In genomic region chr14:54893651-54894181, GRCm38 (mm10) we compare ENCODE assay signal across 8 mouse cellular contexts. TPM values are rescaled to one million over a fixed set of nuclear protein-coding genes. Genes with fewer than 3 reads are reported as not detected.
A peak's percentile ranks its signal among the peaks of the same experiment; 100 is the strongest.
DNase-seq lines count a peak whose midpoint lies in the region; ATAC-seq lines count a peak whose summit lies in the region.

No protein-coding gene starts in this region.

- H3K4me2 ChIP-seq in heart, embryonic 14.5 days (ENCODE audit: low read length): peak overlapping the region; percentile 62
- H3K4me2 ChIP-seq in liver, embryonic 13.5 days: peak overlapping the region; percentile 91
- peak overlapping the region; percentile 53 for H3K4me2 ChIP-seq in stomach, embryonic 16.5 days (ENCODE audit: low read depth, low read length)

- peak overlapping the region; percentile 64 to 98 for H3K4me3 ChIP-seq in heart, embryonic 14.5 days (ENCODE audit: control insufficient read depth in 1 of 2, insufficient read depth in 1 of 2, low read depth in 1 of 2, low read length in 2 of 2)
- peak overlapping the region; percentile 90 for H3K4me3 ChIP-seq in liver, embryonic 13.5 days (replicated peaks)
- peak overlapping the region; percentile 89 for H3K4me3 ChIP-seq in stomach, embryonic 16.5 days (replicated peaks; ENCODE audit: low read length)

- peak overlapping the region; percentile 100 for H3K9ac ChIP-seq in heart, embryonic 14.5 days (ENCODE audit: low read length)
- peak overlapping the region; percentile 97 for H3K9ac ChIP-seq in liver, embryonic 13.5 days
- peak overlapping the region; percentile 100 for H3K9ac ChIP-seq in stomach, embryonic 16.5 days (ENCODE audit: low read length)

- ATAC-seq in CD4-positive, CD25-positive, alpha-beta regulatory T cell, adult 4 months: peak; percentile 97
- ATAC-seq in heart, embryonic 14.5 days (ENCODE audit: insufficient number of reproducible peaks, insufficient read depth, low FRiP score, low read depth): peak; percentile 98
- ATAC-seq in liver, embryonic 13.5 days (ENCODE audit: low read depth): peak; percentile 97
- ATAC-seq in stomach, embryonic 16.5 days (ENCODE audit: insufficient read depth, low FRiP score): peak; percentile 99

- WGBS in heart, embryonic 14.5 days: under 1% methylated on average over 34 of the region's 38 CpGs
- WGBS in liver, embryonic 13.5 days (ENCODE audit: insufficient replicate concordance): 1% methylated on average over 38 of the region's 38 CpGs
- under 1% methylated on average over 38 of the region's 38 CpGs for WGBS in stomach, embryonic 16.5 days

- DNase-seq in c-Kit-negative CD71-positive TER-119-positive erythroid progenitor cells, embryonic 14.5 days (ENCODE audit: low read depth, low spot score): peak; percentile 100
- peak; percentile 99 for DNase-seq in fibroblast of lung, adult 2 months (ENCODE audit: low read depth)
- DNase-seq in kidney, postnatal 14 days: peak; percentile 99
- peak; percentile 98 for DNase-seq in liver, embryonic 13.5 days
- peak; percentile 93 for DNase-seq in neural tube, embryonic 10.5 days (ENCODE audit: extremely low spot score, low spot score)

- H3K36me3 ChIP-seq in heart, embryonic 14.5 days (ENCODE audit: control insufficient read depth, insufficient read depth, low read length): peaks cover 35% of the 10 kb centered on the region
- H3K36me3 ChIP-seq in liver, embryonic 13.5 days: peaks cover 33% of the 10 kb centered on the region
- H3K36me3 ChIP-seq in stomach, embryonic 16.5 days (ENCODE audit: control insufficient read depth, insufficient read depth, low read length): peaks cover 17% of the 10 kb centered on the region

- H3K27ac ChIP-seq in heart, embryonic 14.5 days (replicated peaks in 1 of 2; ENCODE audit: control insufficient read depth in 1 of 2, insufficient read depth in 1 of 2, low read depth in 2 of 2, low read length in 2 of 2): peak overlapping the region; percentile 83 to 97
- H3K27ac ChIP-seq in liver, embryonic 13.5 days: peak overlapping the region; percentile 87
- H3K27ac ChIP-seq in stomach, embryonic 16.5 days (ENCODE audit: low read length): peak overlapping the region; percentile 94

- H3K9me3 ChIP-seq in heart, embryonic 14.5 days (ENCODE audit: control insufficient read depth, low read length): no peaks in the 10 kb centered on the region
- no peaks in the 10 kb centered on the region for H3K9me3 ChIP-seq in liver, embryonic 13.5 days (replicated peaks)
- H3K9me3 ChIP-seq in stomach, embryonic 16.5 days (replicated peaks; ENCODE audit: control insufficient read depth, low read length): no peaks in the 10 kb centered on the region

- no peaks in the 10 kb centered on the region for H3K27me3 ChIP-seq in heart, embryonic 14.5 days (ENCODE audit: control insufficient read depth, insufficient read depth, low read length)
- H3K27me3 ChIP-seq in liver, embryonic 13.5 days: no peaks in the 10 kb centered on the region
- H3K27me3 ChIP-seq in stomach, embryonic 16.5 days (ENCODE audit: control insufficient read depth, insufficient read depth, low read length): no peaks in the 10 kb centered on the region

- peaks cover 6 to 25% of the 10 kb centered on the region in 2 experiments for H3K4me1 ChIP-seq in heart, embryonic 14.5 days (ENCODE audit: control insufficient read depth in 2 of 2, insufficient read depth in 2 of 2, low read length in 2 of 2)
- H3K4me1 ChIP-seq in liver, embryonic 13.5 days (replicated peaks): peaks cover 45% of the 10 kb centered on the region
- H3K4me1 ChIP-seq in stomach, embryonic 16.5 days (ENCODE audit: control insufficient read depth, insufficient read depth, low read length): peaks cover 12% of the 10 kb centered on the region; the same call in 1 of the 2 replicates

RNA-seq across cellular contexts. Expression of gene Pabpn1, which starts 1.4 kb away (rescaled TPM):
- polyA plus RNA-seq in CD4-positive, CD25-positive, alpha-beta regulatory T cell, adult 4 months (2017; shearing (Covaris generic)): 10 to 100 TPM; 19.6 to 33.9 TPM
- 80.6 and 83.8 TPM in 2 replicates for polyA plus RNA-seq in heart, embryonic 14.5 days (2014; fragmentation: Nextera tagmentation; extraction: Ambion mirVana)
- 53.9 and 59.1 TPM in 2 replicates for polyA plus RNA-seq in liver, embryonic 13.5 days (2015; fragmentation: Nextera tagmentation; extraction: Ambion mirVana)
- polyA plus RNA-seq in stomach, embryonic 16.5 days (2015; fragmentation: Nextera tagmentation; extraction: Ambion mirVana): 67.8 and 78.6 TPM in 2 replicates

RNA-seq across cellular contexts. Expression of gene Gm20521, which starts 10.5 kb away (rescaled TPM):
- polyA plus RNA-seq in CD4-positive, CD25-positive, alpha-beta regulatory T cell, adult 4 months (2017; shearing (Covaris generic)): not detected
- not detected in 2 replicates for polyA plus RNA-seq in heart, embryonic 14.5 days (2014; fragmentation: Nextera tagmentation; extraction: Ambion mirVana)
- 0.09 TPM in 1 of 2 replicates, not detected in the other for polyA plus RNA-seq in liver, embryonic 13.5 days (2015; fragmentation: Nextera tagmentation; extraction: Ambion mirVana)
- 0.12 TPM in 1 of 2 replicates, not detected in the other for polyA plus RNA-seq in stomach, embryonic 16.5 days (2015; fragmentation: Nextera tagmentation; extraction: Ambion mirVana)

RNA-seq across cellular contexts. Expression of gene Bcl2l2, which starts 10.5 kb away (rescaled TPM):
- polyA plus RNA-seq in CD4-positive, CD25-positive, alpha-beta regulatory T cell, adult 4 months (2017; shearing (Covaris generic)): 1 to 10 TPM; 1.3 to 2.7 TPM
- polyA plus RNA-seq in heart, embryonic 14.5 days (2014; fragmentation: Nextera tagmentation; extraction: Ambion mirVana): 3.0 and 4.3 TPM in 2 replicates
- polyA plus RNA-seq in liver, embryonic 13.5 days (2015; fragmentation: Nextera tagmentation; extraction: Ambion mirVana): 0.57 and 0.62 TPM in 2 replicates
- 4.0 and 4.2 TPM in 2 replicates for polyA plus RNA-seq in stomach, embryonic 16.5 days (2015; fragmentation: Nextera tagmentation; extraction: Ambion mirVana)

RNA-seq across cellular contexts. Expression of gene Ppp1r3e, which starts 16.4 kb away (rescaled TPM):
- 1 to 10 TPM in 1 of 2 experiments, not detected in 1; 1.1 TPM for polyA plus RNA-seq in CD4-positive, CD25-positive, alpha-beta regulatory T cell, adult 4 months (2017; shearing (Covaris generic))
- 1.7 and 1.9 TPM in 2 replicates for polyA plus RNA-seq in heart, embryonic 14.5 days (2014; fragmentation: Nextera tagmentation; extraction: Ambion mirVana)
- 0.41 and 0.50 TPM in 2 replicates for polyA plus RNA-seq in liver, embryonic 13.5 days (2015; fragmentation: Nextera tagmentation; extraction: Ambion mirVana)
- 1.2 TPM in 2 replicates for polyA plus RNA-seq in stomach, embryonic 16.5 days (2015; fragmentation: Nextera tagmentation; extraction: Ambion mirVana)

RNA-seq across cellular contexts. Expression of gene Slc22a17, which starts 19.2 kb away (rescaled TPM):
- polyA plus RNA-seq in CD4-positive, CD25-positive, alpha-beta regulatory T cell, adult 4 months (2017; shearing (Covaris generic)): 1 to 10 TPM in 1 of 2 experiments, under 1 TPM in 1; 0.71 to 1.1 TPM
- 18.5 and 25.6 TPM in 2 replicates for polyA plus RNA-seq in heart, embryonic 14.5 days (2014; fragmentation: Nextera tagmentation; extraction: Ambion mirVana)
- 2.0 and 2.1 TPM in 2 replicates for polyA plus RNA-seq in liver, embryonic 13.5 days (2015; fragmentation: Nextera tagmentation; extraction: Ambion mirVana)
- polyA plus RNA-seq in stomach, embryonic 16.5 days (2015; fragmentation: Nextera tagmentation; extraction: Ambion mirVana): 29.2 and 32.2 TPM in 2 replicates

Comparison
In these comparisons a context has a peak if more than half of its experiments do, and no peak if none do; other contexts are left out.
1. Peak in every context shown above with its lines: DNase-seq, ATAC-seq, H3K4me3 ChIP-seq and H3K27ac ChIP-seq.